Mouse (Mus musculus) liver, adult 2 months (tissue): ENCODE results near the gene Dapk1. TPM values are rescaled to one million over a fixed set of nuclear protein-coding genes. Genes with fewer than 3 reads are reported as not detected.

Experiments used
- DNase-seq: peaks from one replicate; pipeline ENCODE4 v3.0.0-alpha.2; 2011; ENCODE audit warnings: low read depth, low spot score; ENCODE audit errors: extremely low read depth
- H3K27ac ChIP-seq: fragments of 200-500 bp; replicated peaks from 2 replicates; pipeline ENCODE4 v1.5.1; 2012; ENCODE audit warnings: low read depth, mild to moderate bottlenecking, control low read depth, inconsistent platforms, low read length; ENCODE audit not compliant: insufficient read depth
- H3K27me3 ChIP-seq: fragments of 200-500 bp; 2 replicates; pipeline ENCODE4 v1.6.1; 2012; ENCODE audit warnings: mild to moderate bottlenecking, moderate library complexity, low read length, inconsistent platforms; ENCODE audit not compliant: control insufficient read depth, insufficient read depth
- H3K36me3 ChIP-seq: fragments of 200-500 bp; 2 replicates; pipeline ENCODE4 v1.6.1; 2012; ENCODE audit warnings: low read length, inconsistent platforms; ENCODE audit not compliant: control insufficient read depth, insufficient read depth
- H3K4me1 ChIP-seq: fragments of 200-500 bp; 2 replicates; pipeline ENCODE4 v1.6.1; 2011; ENCODE audit warnings: low read length; ENCODE audit not compliant: control insufficient read depth, insufficient read depth
- H3K4me3 ChIP-seq: fragments of 200-500 bp; 2 replicates; pipeline ENCODE4 v1.5.1; 2011; ENCODE audit warnings: low read depth, mild to moderate bottlenecking, control low read depth, low read length, moderate library complexity; ENCODE audit not compliant: insufficient read depth
- H3K79me2 ChIP-seq: fragments of 200-500 bp; 2 replicates; pipeline ENCODE4 v1.6.1; 2012; ENCODE audit warnings: inconsistent platforms, mild to moderate bottlenecking, low read length, moderate library complexity; ENCODE audit not compliant: control insufficient read depth, insufficient read depth
- H3K9ac ChIP-seq: fragments of 200-500 bp; 2 replicates; pipeline ENCODE4 v1.6.1; 2012; ENCODE audit warnings: low read depth, mild to moderate bottlenecking, control low read depth, inconsistent platforms, low read length
- CTCF ChIP-seq: fragments of 200-500 bp; IDR thresholded peaks from 2 replicates; pipeline ENCODE4 v1.5.1; 2011; ENCODE audit warnings: low read depth, low read length, control low read depth
- POLR2A ChIP-seq: fragments of 200-500 bp; IDR thresholded peaks from 2 replicates; pipeline ENCODE4 v1.6.1; 2011; ENCODE audit warnings: low read length, control low read depth; ENCODE audit not compliant: insufficient read depth; ENCODE audit errors: extremely low read depth
- WGBS: fragments of 180-500 bp; shearing (Covaris S2); methylation state at CpG from one replicate; pipeline ENCODE4 v1.1.7; 2018; 5-methylcytosine and 5-hydroxymethylcytosine counted together
- polyA plus RNA-seq: library from polyadenylated mRNA; depleted of rRNA; stranded (reverse); fragments of >200 nt; gene quantifications from 2 replicates; pipeline ENCODE4 v1.2.3, GENCODE M21; 2012
- total RNA-seq: library from RNA; depleted of rRNA; stranded (reverse); fragments of >200 nt; gene quantifications from 2 replicates; pipeline ENCODE4 v1.2.3, GENCODE M21; 2014

Dapk1 gene
- total and polyA plus RNA-seq, 2 experiments = 23.0 to 80.5 TPM

- 28% methylated on average over 13 of the region's 13 CpGs for WGBS
- peaks cover 26% of the 10 kb centered on the region for H3K36me3 ChIP-seq
- no peak overlapping the region for H3K4me3 ChIP-seq
- peaks cover 19% of the 10 kb centered on the region for H3K4me1 ChIP-seq
- H3K27ac ChIP-seq = peak overlapping the region; percentile 97
- no peaks in the 10 kb centered on the region for H3K79me2 ChIP-seq
- peak overlapping the region; percentile 51; the same call in 1 of the 2 replicates for H3K9ac ChIP-seq
- TF ChIP-seq CTCF (no peak), POLR2A (no peak)
- no peaks in the 10 kb centered on the region for H3K27me3 ChIP-seq
- peak; percentile 96 for DNase-seq
Measured at GRCm38 (mm10) chr13:60736421-60737105, 134.8 kb downstream of the Dapk1 start.

GRCm38 (mm10) chr13:60737632-60738324, 136.0 kb downstream of the Dapk1 start:
- Histone ChIP-seq H3K79me2 (no peaks in the 10 kb centered on the region), H3K4me1 (peaks cover 19% of the 10 kb centered on the region), H3K4me3 (no peak overlapping the region), H3K36me3 (peaks cover 19% of the 10 kb centered on the region), H3K27ac (0 out of 2 replicates have a peak overlapping the region, but pooled peaks have one; percentile 37), H3K9ac (no peak overlapping the region), H3K27me3 (no peaks in the 10 kb centered on the region)
- DNase-seq = peak; percentile 65
- 27% methylated on average over 9 of the region's 9 CpGs for WGBS
- TF ChIP-seq CTCF (no peak), POLR2A (no peak)

GRCm38 (mm10) chr13:60738429-60738828, 136.7 kb downstream of the Dapk1 start:
- Histone ChIP-seq H3K27me3 (no peaks in the 10 kb centered on the region), H3K4me1 (peaks cover 19% of the 10 kb centered on the region), H3K36me3 (peaks cover 16% of the 10 kb centered on the region), H3K4me3 (no peak overlapping the region), H3K79me2 (no peaks in the 10 kb centered on the region), H3K27ac (no peak overlapping the region), H3K9ac (no peak overlapping the region)
- DNase-seq = peak; percentile 63
- TF ChIP-seq CTCF (peak; percentile 74), POLR2A (no peak)
- 12% methylated on average over 9 of the region's 9 CpGs for WGBS

- peaks cover 17% of the 10 kb centered on the region for H3K4me1 ChIP-seq
- WGBS = 87% methylated on average over 6 of the region's 6 CpGs
- no peaks in the 10 kb centered on the region for H3K79me2 ChIP-seq
- peak; percentile 31 for DNase-seq
- no peak overlapping the region for H3K27ac ChIP-seq
- TF ChIP-seq CTCF (peak; percentile 58), POLR2A (no peak)
- H3K27me3 ChIP-seq = no peaks in the 10 kb centered on the region
- no peak overlapping the region for H3K9ac ChIP-seq
- H3K36me3 ChIP-seq = peaks cover 12% of the 10 kb centered on the region
- no peak overlapping the region for H3K4me3 ChIP-seq
Measured at GRCm38 (mm10) chr13:60740248-60740647, 138.5 kb downstream of the Dapk1 start.

GRCm38 (mm10) chr13:60742611-60743010, 140.9 kb downstream of the Dapk1 start:
- Histone ChIP-seq H3K36me3 (peaks cover 12% of the 10 kb centered on the region), H3K27ac (no peak overlapping the region), H3K4me3 (no peak overlapping the region), H3K79me2 (no peaks in the 10 kb centered on the region), H3K4me1 (no peaks in the 10 kb centered on the region), H3K27me3 (no peaks in the 10 kb centered on the region), H3K9ac (no peak overlapping the region)
- TF ChIP-seq POLR2A (no peak), CTCF (no peak)
- DNase-seq = no peak
- WGBS = 91% methylated on average over 3 of the region's 3 CpGs
